Mouse (Mus musculus) NIH3T3 (cell line): ENCODE measurements around the gene Lsamp.
A peak's percentile ranks its signal among the peaks of the same experiment; 100 is the strongest.

ENCODE experiments used
- DNase-seq: peaks from one replicate; pipeline ENCODE4 v3.0.0-alpha.2; 2012; ENCODE audit warnings: low read depth

Gene Lsamp

DNA sequence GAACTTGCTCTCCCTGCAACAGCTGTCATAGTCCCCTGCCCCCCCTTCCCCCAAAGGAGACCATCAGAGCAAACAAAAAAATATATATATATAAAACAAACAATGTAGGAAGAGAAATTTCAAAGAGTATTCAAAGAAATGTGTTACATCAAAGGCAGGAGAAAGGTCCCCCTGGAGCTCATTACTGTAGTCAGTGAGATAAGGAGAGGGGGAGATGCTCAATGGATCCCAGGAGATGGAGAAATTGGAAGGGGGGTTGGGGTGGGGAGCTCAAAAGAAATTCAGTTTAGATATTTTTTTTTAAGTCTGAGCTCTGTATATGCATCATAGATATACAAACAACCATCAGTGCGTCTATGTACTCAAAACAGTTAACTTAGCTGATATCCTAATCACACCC is 976.4 kb downstream of the Lsamp start:
- DNase-seq = no peak

DNA sequence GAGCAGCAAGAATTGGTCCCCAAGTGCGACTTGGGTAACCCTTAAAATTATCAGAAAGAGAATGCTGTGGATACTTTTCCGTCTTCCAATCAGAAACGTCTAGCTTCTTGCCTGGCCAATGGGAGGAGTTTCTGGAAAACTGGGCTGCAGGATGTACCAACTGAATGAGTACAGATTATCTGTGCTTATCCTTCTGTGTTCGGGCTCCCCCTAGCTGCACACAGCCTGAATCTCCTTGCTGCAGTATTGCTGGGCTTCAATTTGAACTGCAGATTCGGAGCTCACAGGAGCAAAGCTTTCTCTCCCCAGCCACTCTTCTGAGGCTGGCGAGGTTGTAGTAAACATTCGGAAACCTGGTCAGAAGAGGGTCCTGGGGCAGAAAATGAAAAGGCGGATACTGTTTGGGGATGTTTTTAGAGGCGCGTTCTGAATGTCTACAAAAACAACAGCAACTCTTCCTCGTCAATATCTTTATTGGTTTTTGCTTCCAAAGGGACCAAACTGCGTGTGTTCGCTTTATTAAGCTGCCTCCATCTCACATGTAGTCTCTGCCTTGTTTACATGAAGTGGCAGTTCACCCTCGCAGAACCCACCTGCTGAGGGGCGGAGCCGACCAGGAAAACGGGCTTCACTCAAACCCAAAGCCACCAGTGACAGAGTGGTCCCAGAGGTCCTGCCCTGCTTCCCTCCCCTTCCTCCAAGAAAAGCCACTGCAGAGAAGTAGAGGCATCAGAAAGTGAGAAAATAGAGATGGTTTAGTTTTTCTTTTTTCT is 984.1 kb downstream of the Lsamp start:
- peak; percentile 51 for DNase-seq

GRCm38 (mm10) chr16:40971382-40971781 is 987.2 kb downstream of the Lsamp start:
- no peak for DNase-seq

- no peak for DNase-seq
Observed at GRCm38 (mm10) chr16:40974084-40974483, 989.9 kb downstream of the Lsamp start.

- no peak for DNase-seq
Observed at GRCm38 (mm10) chr16:40983026-40983425, 998.9 kb downstream of the Lsamp start.

- DNase-seq = no peak
Observed at GRCm38 (mm10) chr16:41007569-41007968, 1023.4 kb downstream of the Lsamp start.

GRCm38 (mm10) chr16:41034746-41035145 is 1050.6 kb downstream of the Lsamp start:
- DNase-seq = no peak

DNA sequence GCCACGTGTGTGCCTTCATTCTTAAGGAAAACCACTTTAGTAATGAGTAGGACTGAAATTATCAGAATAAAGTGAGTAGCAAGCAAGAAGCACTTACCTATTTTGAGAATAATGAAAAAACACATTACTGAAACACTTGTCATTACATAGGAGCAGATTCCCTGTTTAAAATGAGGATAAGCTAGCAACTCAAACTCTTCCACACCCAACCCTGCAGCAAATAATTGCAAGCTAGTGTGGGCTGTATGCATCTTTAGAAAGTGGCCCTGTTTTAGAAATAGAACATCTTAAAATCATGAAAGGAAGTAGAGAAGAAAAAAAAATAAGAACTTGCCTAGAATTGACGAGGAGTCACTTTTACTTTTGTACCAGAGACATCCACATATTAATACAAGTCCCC is 1057.5 kb downstream of the Lsamp start:
- no peak for DNase-seq

DNA sequence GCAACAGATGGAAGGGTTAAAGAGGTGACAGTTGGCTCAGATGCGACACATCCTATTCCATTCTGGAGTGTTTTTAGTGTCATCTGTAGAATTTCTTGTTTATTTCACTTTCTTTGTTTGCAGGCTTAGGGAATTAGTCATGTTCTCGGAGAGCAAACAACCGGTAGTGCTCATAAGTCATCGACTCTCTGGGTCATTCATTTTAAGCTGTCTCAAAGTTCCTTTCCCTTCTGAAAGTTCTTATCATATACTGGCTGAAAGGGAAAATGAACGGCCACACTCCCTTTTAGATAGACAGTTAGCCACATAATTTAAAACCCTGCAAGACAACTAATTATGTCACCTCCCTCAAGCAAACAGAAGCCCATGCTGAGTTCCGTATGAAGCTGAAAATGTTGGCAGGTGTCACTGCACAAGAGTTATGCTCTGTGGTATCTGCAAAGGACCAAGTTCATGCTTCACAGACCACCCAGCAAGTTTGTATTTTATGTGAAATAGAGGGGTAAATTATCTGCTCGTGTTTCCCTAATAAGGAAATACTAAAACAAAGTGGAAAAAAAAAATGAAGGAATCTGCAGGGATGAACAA is 1079.2 kb downstream of the Lsamp start:
- DNase-seq = no peak

- DNase-seq = no peak
Observed at GRCm38 (mm10) chr16:41073470-41073869, 1089.3 kb downstream of the Lsamp start.

DNA sequence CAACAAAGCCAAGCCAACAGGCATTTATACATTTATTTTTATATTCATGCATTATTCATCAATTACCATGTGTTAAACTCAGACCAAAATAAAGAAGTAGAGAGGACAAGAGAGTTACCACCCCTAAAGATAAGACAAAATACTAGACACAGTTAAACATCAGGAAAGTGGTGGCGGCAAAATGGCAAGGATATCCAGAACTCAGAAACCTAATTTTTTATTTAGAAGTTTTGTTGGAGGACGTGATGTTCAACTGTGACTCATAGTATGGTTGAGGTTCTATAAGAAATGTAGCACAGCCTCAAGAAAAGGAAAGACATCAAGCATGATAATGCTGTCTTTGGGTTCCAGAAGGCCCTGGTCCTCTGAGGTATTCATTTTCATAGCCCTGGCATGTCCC is 1104.5 kb downstream of the Lsamp start:
- no peak for DNase-seq

DNA sequence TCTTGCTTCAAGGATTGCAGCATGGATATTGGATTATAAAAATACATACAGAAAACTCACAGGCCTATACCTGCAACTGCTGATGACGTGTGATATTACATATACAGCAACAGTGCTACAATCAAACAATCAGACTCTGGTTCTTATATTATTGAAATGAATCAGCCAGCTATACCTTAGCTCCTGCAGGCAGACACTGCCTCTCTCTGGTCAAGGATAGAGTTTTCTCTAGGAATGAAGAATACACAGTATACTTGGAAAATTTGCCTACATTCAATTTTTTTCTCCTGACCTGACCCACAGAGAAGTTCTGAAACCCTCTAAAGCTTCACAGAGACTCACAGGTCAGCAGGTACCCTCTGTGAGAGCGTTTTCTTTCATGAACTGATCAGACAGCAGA is 1105.9 kb downstream of the Lsamp start:
- no peak for DNase-seq

GRCm38 (mm10) chr16:41091259-41091658 is 1107.1 kb downstream of the Lsamp start:
- DNase-seq = no peak

GRCm38 (mm10) chr16:41102805-41103204 is 1118.6 kb downstream of the Lsamp start:
- no peak for DNase-seq

DNA sequence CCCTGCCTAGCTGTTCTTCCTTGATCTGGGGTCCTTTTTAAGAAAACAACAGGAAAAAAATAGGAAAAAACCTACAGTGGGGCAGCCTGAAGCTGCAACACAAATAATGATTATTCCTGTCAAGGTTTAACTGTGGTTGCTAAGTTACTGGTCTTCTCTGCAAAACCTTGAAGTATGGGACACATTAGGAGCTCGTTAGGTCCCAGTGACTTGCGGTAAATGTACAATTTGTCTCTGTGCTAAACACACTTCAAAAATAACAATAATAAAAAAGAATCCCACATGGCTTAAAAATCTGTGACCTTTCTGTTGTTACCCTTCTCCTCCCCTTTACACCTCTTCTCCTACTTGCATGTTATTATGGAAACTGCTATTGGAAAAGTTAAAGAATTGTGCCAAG is 1140.2 kb downstream of the Lsamp start:
- no peak for DNase-seq

- no peak for DNase-seq
Observed at GRCm38 (mm10) chr16:41125051-41125450, 1140.9 kb downstream of the Lsamp start.

GRCm38 (mm10) chr16:41131053-41131452 is 1146.9 kb downstream of the Lsamp start:
- no peak for DNase-seq

GRCm38 (mm10) chr16:41172839-41173238 is 1188.7 kb downstream of the Lsamp start:
- DNase-seq = no peak

DNA sequence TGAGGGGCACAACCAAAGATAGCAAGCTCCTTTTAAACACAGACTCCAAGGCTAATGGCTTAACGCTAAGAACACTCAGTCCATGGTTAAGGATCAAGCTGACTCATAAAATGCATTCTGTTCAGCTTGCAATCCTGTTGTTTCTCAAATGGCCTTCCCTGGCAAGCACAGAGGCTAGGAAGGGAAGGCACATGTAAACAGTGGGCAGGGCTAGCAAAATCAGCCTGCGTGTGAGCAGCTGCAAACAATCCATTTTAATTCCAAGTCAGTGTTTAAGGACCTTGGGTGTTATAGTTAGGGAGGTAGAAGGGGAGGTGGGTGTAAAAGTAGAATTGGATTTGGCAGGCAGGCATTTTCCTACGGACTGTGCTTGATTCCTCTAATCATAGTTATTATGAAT is 1195.4 kb downstream of the Lsamp start:
- no peak for DNase-seq

- DNase-seq = no peak
Observed at GRCm38 (mm10) chr16:41180867-41181266, 1196.7 kb downstream of the Lsamp start.

- DNase-seq = no peak
Observed at GRCm38 (mm10) chr16:41210055-41210454, 1225.9 kb downstream of the Lsamp start.

GRCm38 (mm10) chr16:41235829-41236228 is 1251.7 kb downstream of the Lsamp start:
- no peak for DNase-seq

- no peak for DNase-seq
Observed at GRCm38 (mm10) chr16:41242841-41243240, 1258.7 kb downstream of the Lsamp start.

- DNase-seq = peak; percentile 46
Observed at GRCm38 (mm10) chr16:41244711-41245110, 1260.5 kb downstream of the Lsamp start.
